Mouse (Mus musculus) olfactory bulb, adult 2 months (tissue): Measurements from ENCODE around the gene Tenm2.

Source experiments
- CTCF ChIP-seq: fragments of 200-500 bp; IDR thresholded peaks from 2 replicates; pipeline ENCODE4 v1.5.1; 2012; ENCODE audit warnings: low read depth, mild to moderate bottlenecking, low read length, moderate library complexity; ENCODE audit not compliant: insufficient read depth
- POLR2A ChIP-seq: fragments of 200-500 bp; IDR thresholded peaks from 2 replicates; pipeline ENCODE4 v1.6.1; 2012; ENCODE audit warnings: mild to moderate bottlenecking, low read depth, low read length, moderate library complexity; ENCODE audit not compliant: insufficient read depth

DNA sequence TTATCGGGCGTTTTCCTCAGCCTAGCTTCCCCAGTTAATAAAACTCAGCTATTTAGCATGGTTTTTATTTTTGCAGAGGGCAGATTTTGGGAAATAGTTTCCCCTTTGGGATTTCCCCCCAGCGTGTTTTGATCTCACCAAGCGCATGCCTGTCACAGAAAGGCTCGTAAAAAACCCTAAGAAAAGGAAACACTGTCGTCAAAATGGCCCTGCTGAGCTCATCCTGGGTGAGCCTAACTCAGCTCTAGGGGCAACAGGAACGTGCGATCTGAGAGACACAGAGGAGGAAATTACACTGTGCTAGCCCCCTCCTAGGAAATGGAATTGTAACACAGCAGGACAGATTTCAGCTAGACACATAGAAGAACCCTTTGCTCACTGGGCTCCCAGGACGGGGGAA, 1204.0 kb downstream of the Tenm2 start:
- TF ChIP-seq POLR2A (no peak), CTCF (no peak)
